Mouse (Mus musculus) midbrain, embryonic 13.5 days (tissue): ENCODE measurements at regions not wholly inside any gene's neighbourhood (a gene's known extent, or its start where the extent isn't known, plus 50 kb on each side); places are given as distances from the start of the nearest gene placed in this dataset.
A peak's percentile ranks its signal among the peaks of the same experiment; 100 is the strongest.

ENCODE experiments used
- ATAC-seq: fragments of 200-750 bp; cut with Nextera tagmentation; 2 replicates; pipeline ENCODE4 v1.8.0; 2017; ENCODE audit warnings: mild to moderate bottlenecking, moderate TSS enrichment, moderate library complexity
- H3K27ac ChIP-seq: fragments of 300-500 bp; sonication (generic); 2 replicates; pipeline ENCODE4 v1.5.1; 2015; ENCODE audit warnings: inconsistent platforms, mild to moderate bottlenecking, moderate library complexity
- H3K27me3 ChIP-seq: fragments of 300-500 bp; sonication (generic); 2 replicates; pipeline ENCODE4 v1.6.1; 2015; ENCODE audit warnings: mild to moderate bottlenecking, inconsistent platforms
- H3K36me3 ChIP-seq: fragments of 300-500 bp; sonication (generic); 2 replicates; pipeline ENCODE4 v1.6.1; 2015; ENCODE audit warnings: mild to moderate bottlenecking, inconsistent platforms
- H3K4me1 ChIP-seq: fragments of 300-500 bp; sonication (generic); replicated peaks from 2 replicates; pipeline ENCODE4 v1.6.1; 2015; ENCODE audit warnings: inconsistent platforms
- H3K4me2 ChIP-seq: fragments of 300-500 bp; sonication (generic); replicated peaks from 2 replicates; pipeline ENCODE4 v1.6.1; 2015; ENCODE audit warnings: moderate library complexity, mild to moderate bottlenecking, inconsistent platforms
- H3K4me3 ChIP-seq: fragments of 300-500 bp; sonication (generic); replicated peaks from 2 replicates; pipeline ENCODE4 v1.5.1; 2015; ENCODE audit warnings: mild to moderate bottlenecking, inconsistent platforms
- H3K9ac ChIP-seq: fragments of 300-500 bp; sonication (generic); replicated peaks from 2 replicates; pipeline ENCODE4 v1.6.1; 2015; ENCODE audit warnings: mild to moderate bottlenecking, inconsistent platforms
- H3K9me3 ChIP-seq: fragments of 300-500 bp; sonication (generic); 2 replicates; pipeline ENCODE4 v1.6.1; 2016; ENCODE audit warnings: mild to moderate bottlenecking, inconsistent platforms
- WGBS: fragments of 180-500 bp; shearing (Covaris S2); methylation state at CpG from one replicate; pipeline ENCODE4 v1.1.7; 2015; 5-methylcytosine and 5-hydroxymethylcytosine counted together

DNA sequence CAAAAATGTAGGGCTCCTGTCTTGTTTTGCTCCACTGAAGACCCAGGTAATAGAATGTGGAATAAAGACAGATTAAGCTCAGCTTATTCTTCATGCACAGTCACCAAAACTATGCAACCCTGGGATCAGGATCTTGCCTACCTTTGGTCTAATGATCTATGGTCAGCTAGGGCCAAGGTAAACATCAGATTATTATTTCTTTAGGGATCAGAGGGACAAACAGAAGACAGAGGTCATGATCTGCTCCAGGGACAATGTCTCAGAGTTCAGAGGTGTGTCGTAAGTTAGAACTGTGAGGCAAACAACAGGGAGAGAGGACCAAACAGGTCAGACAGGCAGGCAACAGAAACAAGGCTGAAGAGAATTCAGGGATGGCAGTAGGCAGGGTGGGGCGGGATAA, 158.8 kb upstream of the Nr2f2 start:
- no peak for ATAC-seq
- Histone ChIP-seq H3K9ac (no peak overlapping the region), H3K36me3 (no peaks in the 10 kb centered on the region), H3K27ac (no peak overlapping the region), H3K9me3 (peaks cover 8% of the 10 kb centered on the region; the same call in 1 of the 2 replicates), H3K4me1 (no peaks in the 10 kb centered on the region), H3K4me3 (no peak overlapping the region), H3K27me3 (no peaks in the 10 kb centered on the region), H3K4me2 (no peak overlapping the region)
- WGBS = 93% methylated on average over 2 of the region's 2 CpGs

DNA sequence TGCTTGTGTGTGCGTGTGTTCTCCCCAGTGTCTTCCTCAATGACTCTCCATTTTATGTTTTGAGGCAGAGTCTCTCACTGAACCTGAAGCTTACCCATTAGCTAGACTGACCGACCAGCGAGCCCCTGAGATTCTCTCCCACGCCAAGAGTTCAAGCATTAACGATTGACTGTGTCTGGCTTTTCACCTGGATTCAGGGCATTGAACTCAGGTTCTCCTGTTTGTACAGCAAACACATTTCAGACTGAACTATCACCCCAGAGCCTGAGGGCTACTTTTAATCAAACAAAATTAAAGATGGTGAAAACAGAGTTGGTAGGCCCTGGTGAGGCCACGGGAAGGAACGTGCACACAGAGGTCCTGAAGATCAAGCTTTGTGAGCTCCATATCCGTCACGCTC, 158.2 kb upstream of the Nr2f2 start:
- H3K27ac ChIP-seq = no peak overlapping the region
- no peak overlapping the region for H3K4me3 ChIP-seq
- no peaks in the 10 kb centered on the region for H3K4me1 ChIP-seq
- ATAC-seq = no peak
- H3K36me3 ChIP-seq = no peaks in the 10 kb centered on the region
- 93% methylated on average over 9 of the region's 9 CpGs for WGBS
- H3K27me3 ChIP-seq = no peaks in the 10 kb centered on the region
- H3K4me2 ChIP-seq = no peak overlapping the region
- no peak overlapping the region for H3K9ac ChIP-seq
- peaks cover 8% of the 10 kb centered on the region; the same call in 1 of the 2 replicates for H3K9me3 ChIP-seq

DNA sequence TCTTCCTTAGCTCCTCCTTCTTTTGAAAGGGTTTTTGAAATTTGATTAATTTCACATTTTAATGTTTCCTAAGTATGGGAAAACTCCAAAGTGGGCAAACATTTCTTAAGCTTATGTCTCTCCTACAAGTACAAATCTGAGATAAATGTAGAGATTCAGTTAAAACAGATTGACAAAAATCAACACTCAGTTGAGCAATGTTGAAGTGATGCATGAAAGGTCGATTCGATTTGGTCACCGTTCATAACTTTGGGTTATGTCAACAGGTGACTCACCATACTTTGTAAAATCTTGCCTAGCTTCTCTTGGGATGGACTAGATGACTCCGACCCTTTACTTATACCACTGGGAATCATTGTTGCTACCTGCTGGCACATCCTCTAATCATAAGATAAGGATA, 157.7 kb upstream of the Nr2f2 start:
- no peak for ATAC-seq
- WGBS = 99% methylated on average over 4 of the region's 4 CpGs
- H3K4me1 ChIP-seq = no peaks in the 10 kb centered on the region
- H3K4me2 ChIP-seq = no peak overlapping the region
- no peaks in the 10 kb centered on the region for H3K27me3 ChIP-seq
- no peak overlapping the region for H3K27ac ChIP-seq
- H3K36me3 ChIP-seq = no peaks in the 10 kb centered on the region
- H3K9ac ChIP-seq = no peak overlapping the region
- no peak overlapping the region for H3K4me3 ChIP-seq
- peaks cover 8% of the 10 kb centered on the region; the same call in 1 of the 2 replicates for H3K9me3 ChIP-seq

DNA sequence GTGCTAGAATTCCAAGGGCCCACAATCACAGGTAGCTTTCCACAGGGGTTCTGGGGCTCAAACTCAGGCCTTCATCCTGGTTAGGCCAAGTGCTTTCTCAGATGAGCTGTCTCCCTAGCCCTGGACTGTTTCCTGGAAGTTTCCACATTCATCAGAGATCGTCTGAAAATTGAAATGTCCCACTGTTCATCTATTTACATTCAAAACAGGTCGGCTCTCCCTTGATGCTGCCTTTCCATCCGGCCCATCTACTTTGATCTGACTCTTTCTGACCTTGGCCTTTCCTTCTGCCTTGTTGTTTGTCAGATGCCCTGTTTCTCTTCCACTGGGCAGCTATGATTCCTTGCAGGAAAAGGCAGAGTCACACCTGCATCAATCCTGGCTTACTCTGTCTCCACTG, 150.2 kb upstream of the Nr2f2 start:
- Histone ChIP-seq H3K36me3 (no peaks in the 10 kb centered on the region), H3K4me3 (no peak overlapping the region), H3K9ac (no peak overlapping the region), H3K27ac (no peak overlapping the region), H3K4me1 (peaks cover 9% of the 10 kb centered on the region), H3K9me3 (no peaks in the 10 kb centered on the region), H3K4me2 (no peak overlapping the region), H3K27me3 (no peaks in the 10 kb centered on the region)
- ATAC-seq = no peak
- 67% methylated on average over 3 of the region's 3 CpGs for WGBS

DNA sequence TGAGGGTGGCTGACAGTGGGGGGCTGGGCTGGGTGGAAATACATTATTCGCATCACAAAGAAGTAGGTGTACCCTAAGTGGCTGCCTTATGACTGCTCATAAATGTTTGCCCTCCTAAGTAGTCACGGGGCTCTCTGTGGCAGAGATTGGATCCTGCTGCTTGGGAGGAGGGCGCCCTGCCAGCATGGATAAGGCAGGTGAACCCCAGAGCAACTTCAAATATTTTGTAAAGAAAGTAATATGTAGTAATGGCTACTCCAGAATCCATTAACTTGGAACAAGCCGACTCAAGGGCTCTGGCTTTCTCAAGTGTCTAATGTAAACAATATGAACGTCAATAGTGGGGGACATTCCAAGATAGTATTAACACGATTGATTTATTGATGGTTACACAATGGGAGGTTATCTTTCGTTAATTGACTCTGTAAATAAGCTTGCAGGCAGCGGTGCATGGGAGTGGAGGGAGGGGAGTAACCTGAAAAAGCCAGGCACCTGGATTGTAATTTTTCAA, 148.9 kb upstream of the Nr2f2 start:
- H3K4me1 ChIP-seq = peaks cover 9% of the 10 kb centered on the region
- H3K9ac ChIP-seq = no peak overlapping the region
- no peak overlapping the region for H3K4me3 ChIP-seq
- no peaks in the 10 kb centered on the region for H3K27me3 ChIP-seq
- 34% methylated on average over 8 of the region's 8 CpGs for WGBS
- H3K27ac ChIP-seq = no peak overlapping the region
- H3K4me2 ChIP-seq = no peak overlapping the region
- H3K9me3 ChIP-seq = no peaks in the 10 kb centered on the region
- ATAC-seq = peak; percentile 53; the same call in 1 of the 2 replicates
- no peaks in the 10 kb centered on the region for H3K36me3 ChIP-seq

DNA sequence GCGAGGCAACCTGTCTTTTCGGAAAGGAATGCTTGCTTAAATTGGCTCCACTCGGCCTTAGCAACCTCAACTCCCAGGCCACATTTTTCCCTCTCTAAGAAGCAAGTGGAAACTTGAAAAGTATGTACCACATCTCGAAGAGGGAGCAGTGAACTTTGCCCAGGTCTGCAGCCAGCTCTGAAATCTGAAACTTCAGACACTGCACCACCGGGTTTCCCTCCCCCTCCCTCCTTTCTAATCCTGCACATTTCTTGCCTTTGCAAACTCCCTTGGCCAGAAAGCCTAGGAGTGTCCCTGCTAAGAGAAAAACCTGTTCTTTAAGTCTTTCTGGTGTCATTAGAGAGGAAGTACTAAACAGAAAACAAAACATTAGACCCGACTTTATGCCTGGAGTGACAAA, 148.1 kb upstream of the Nr2f2 start:
- no peaks in the 10 kb centered on the region for H3K36me3 ChIP-seq
- no peaks in the 10 kb centered on the region for H3K9me3 ChIP-seq
- H3K4me3 ChIP-seq = no peak overlapping the region
- ATAC-seq = no peak
- WGBS = 13% methylated on average over 6 of the region's 6 CpGs
- H3K27ac ChIP-seq = no peak overlapping the region
- H3K27me3 ChIP-seq = no peaks in the 10 kb centered on the region
- H3K9ac ChIP-seq = no peak overlapping the region
- H3K4me1 ChIP-seq = peaks cover 9% of the 10 kb centered on the region
- no peak overlapping the region for H3K4me2 ChIP-seq

DNA sequence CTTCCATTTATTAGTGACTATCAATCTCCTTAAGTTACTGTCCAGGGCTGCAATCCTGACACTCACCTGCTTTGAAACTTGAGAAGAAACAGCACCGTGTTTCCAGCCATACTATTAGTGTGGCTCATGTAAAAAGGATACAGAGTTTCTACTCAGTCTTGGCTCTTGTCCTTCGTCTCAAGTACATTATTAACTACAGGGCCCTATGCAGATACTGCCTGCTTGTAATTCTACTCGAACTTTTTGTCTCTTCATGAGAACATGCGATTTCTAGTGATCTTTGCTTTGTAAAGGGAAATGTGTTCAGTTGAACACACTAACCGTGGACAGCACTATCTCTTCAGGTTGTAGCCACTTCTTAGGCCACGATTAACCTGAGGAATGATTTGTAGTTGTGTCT, 145.8 kb upstream of the Nr2f2 start:
- 92% methylated on average over 6 of the region's 6 CpGs for WGBS
- Histone ChIP-seq H3K4me2 (no peak overlapping the region), H3K27me3 (no peaks in the 10 kb centered on the region), H3K9ac (no peak overlapping the region), H3K4me3 (no peak overlapping the region), H3K9me3 (no peaks in the 10 kb centered on the region), H3K27ac (no peak overlapping the region), H3K36me3 (no peaks in the 10 kb centered on the region), H3K4me1 (peaks cover 9% of the 10 kb centered on the region)
- no peak for ATAC-seq

DNA sequence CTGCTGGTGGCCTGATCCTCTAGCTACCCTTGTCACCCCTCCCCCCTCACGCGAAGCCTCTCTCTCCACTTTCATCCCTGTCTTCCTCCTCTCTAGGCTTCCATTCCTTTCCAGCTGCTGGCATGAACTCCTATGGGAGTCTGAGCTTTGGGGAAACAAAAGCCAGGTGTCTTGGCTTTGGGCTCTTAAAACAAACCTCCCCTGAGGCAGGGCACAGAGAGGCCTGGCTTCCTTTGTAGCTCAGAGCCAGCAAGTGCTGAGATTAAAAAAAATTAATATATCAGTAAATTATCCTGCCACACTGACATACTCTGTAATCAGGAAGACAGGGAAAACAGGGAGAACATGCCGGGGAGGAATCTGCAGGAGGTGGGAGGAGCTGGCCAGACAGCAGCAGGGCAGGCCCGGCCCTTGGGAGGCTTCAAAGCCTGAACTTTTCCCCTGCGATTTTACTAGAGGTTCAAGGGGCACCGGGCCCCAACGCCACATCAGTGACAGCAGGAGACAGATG, 139.2 kb upstream of the Nr2f2 start:
- 15% methylated on average over 7 of the region's 7 CpGs for WGBS

DNA sequence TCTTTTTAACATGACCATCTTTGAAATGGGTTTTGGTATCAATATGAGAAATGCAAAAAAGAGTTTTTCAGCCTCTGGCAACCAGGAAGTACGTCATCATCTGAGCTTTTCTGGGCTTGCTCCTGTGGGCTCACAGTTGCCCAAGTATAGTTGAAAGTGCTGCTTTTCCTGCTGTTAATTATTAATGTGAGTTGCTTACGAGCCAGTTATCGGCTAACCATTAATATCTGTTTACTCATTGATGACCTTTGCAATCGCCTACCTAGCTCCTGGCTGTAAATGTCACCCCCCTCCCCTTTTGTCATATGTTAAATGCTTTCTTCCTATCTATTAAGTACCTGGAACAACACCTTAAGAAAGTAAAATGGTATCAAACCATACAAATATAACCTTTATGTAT, 135.3 kb upstream of the Nr2f2 start:
- Histone ChIP-seq H3K9me3 (no peaks in the 10 kb centered on the region), H3K27me3 (no peaks in the 10 kb centered on the region), H3K4me2 (no peak overlapping the region), H3K36me3 (no peaks in the 10 kb centered on the region), H3K27ac (no peak overlapping the region), H3K4me3 (no peak overlapping the region), H3K4me1 (0 out of 2 replicates have a peak, but pooled peaks cover 7% of the 10 kb centered on the region), H3K9ac (no peak overlapping the region)
- 89% methylated on average over 4 of the region's 4 CpGs for whole genome bisulfite sequencing
- no peak for ATAC-seq

More for the DNA sequence above, 139.2 kb upstream of the Nr2f2 start:
- H3K9ac ChIP-seq = no peak overlapping the region
- H3K36me3 ChIP-seq = no peaks in the 10 kb centered on the region
- no peak overlapping the region for H3K27ac ChIP-seq
- no peak overlapping the region for H3K4me3 ChIP-seq
- H3K4me2 ChIP-seq = no peak overlapping the region
- ATAC-seq = no peak
- H3K4me1 ChIP-seq = 0 out of 2 replicates have a peak, but pooled peaks cover 7% of the 10 kb centered on the region
- H3K27me3 ChIP-seq = no peaks in the 10 kb centered on the region
- no peaks in the 10 kb centered on the region for H3K9me3 ChIP-seq

DNA sequence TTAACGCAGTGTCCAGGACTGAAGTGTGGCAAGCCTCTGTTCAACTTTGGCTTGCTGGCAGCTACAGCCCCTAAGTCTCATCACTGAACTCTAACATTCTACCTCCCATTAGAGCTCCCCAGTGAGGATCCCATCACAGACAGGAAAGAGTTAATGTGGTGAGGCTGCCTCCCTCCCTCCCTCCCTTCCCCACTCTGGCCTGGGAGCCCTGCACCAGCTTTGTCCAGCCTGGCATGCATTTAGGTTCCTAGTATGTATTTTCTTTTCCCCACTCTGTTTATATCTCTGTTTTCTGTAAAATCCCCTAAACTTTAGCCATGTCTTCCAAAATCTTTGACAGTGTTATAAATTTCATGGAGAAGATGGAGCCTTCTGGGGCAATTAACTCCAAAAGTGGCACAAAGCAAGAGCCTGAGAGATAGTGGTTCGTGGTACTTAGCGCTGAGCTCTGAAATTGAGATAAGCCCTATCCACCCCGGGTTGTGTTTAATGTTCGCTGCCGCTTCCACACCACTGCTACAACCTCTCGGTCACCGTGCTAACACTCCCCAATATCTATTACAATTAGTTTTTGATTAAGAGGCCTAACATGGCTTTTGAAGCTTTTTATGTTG, 130.1 kb upstream of the Nr2f2 start:
- no peaks in the 10 kb centered on the region for H3K9me3 ChIP-seq
- no peak overlapping the region for H3K9ac ChIP-seq
- no peak overlapping the region for H3K27ac ChIP-seq
- H3K4me2 ChIP-seq = no peak overlapping the region
- ATAC-seq = no peak
- WGBS = 58% methylated on average over 8 of the region's 8 CpGs
- no peak overlapping the region for H3K4me3 ChIP-seq
- no peaks in the 10 kb centered on the region for H3K27me3 ChIP-seq
- no peaks in the 10 kb centered on the region for H3K36me3 ChIP-seq
- no peaks in the 10 kb centered on the region for H3K4me1 ChIP-seq

DNA sequence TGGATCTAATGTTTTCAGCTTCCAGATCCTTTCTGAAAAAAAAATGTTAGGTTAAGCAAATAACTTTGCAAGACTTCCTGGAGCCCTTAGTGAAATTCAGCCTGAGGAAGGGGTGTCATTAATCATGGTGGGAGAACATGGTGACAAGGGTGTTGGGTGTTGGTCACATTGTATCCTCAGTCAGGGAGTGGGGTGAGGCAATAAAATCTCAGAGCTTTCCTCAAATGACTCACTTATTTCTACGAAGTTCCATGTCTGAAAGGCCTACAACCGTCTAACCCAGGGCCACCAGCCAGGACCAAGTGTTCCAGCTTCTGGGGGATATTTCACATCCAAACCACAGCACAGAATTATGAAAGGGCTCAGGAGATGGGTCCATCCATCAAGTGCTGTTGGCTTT, 117.7 kb upstream of the Nr2f2 start:
- Histone ChIP-seq H3K36me3 (no peaks in the 10 kb centered on the region), H3K4me2 (no peak overlapping the region), H3K9me3 (no peaks in the 10 kb centered on the region), H3K9ac (no peak overlapping the region), H3K4me1 (no peaks in the 10 kb centered on the region), H3K4me3 (no peak overlapping the region), H3K27ac (no peak overlapping the region), H3K27me3 (no peaks in the 10 kb centered on the region)
- 96% methylated on average over 2 of the region's 2 CpGs for WGBS
- no peak for ATAC-seq

DNA sequence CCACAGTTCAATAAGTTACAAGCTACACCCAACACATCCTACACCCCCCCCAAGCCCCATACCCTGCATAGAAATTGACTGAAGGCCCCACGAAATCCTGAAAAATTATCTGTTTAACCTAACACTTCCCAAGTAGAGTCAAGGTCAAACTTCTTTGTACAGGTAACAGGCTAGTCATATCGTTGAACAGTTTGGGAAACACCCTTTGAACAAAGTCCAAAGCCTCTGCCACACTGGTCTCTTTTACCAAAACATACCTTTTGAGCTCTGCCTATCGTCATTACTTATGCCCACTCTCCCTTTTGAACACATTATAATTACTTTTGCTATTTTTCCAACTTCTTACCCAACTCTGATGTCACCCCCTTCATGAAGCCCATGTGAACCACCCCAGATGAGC, 117.0 kb upstream of the Nr2f2 start:
- no peak overlapping the region for H3K27ac ChIP-seq
- H3K9me3 ChIP-seq = no peaks in the 10 kb centered on the region
- H3K4me3 ChIP-seq = no peak overlapping the region
- no peaks in the 10 kb centered on the region for H3K36me3 ChIP-seq
- no peak overlapping the region for H3K9ac ChIP-seq
- no peaks in the 10 kb centered on the region for H3K4me1 ChIP-seq
- no peak for ATAC-seq
- 89% methylated on average over 3 of the region's 3 CpGs for WGBS
- H3K4me2 ChIP-seq = no peak overlapping the region
- no peaks in the 10 kb centered on the region for H3K27me3 ChIP-seq

DNA sequence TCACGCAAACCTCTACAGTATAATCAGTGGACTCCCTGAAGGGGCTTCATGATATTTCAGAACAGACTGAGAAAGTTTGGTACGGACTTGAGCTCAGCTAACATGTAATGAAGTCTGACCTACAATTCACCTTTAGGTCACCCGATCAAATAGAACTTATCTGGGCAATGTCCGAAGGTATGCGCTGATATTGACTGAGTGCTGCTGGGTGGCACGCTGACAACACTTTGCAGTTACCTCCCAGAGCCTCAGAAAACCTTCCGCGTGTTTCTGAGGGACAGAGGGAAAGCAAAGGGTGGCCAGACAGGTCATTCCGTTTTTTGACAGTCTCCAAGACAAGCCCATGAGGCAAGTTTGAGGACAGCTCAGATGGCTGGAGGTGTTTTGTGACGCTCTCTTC, 115.3 kb upstream of the Nr2f2 start:
- Histone ChIP-seq H3K4me1 (no peaks in the 10 kb centered on the region), H3K4me3 (no peak overlapping the region)
- no peak for ATAC-seq

More for the DNA sequence above, 115.3 kb upstream of the Nr2f2 start:
- no peak overlapping the region for H3K4me2 ChIP-seq
- 90% methylated on average over 10 of the region's 10 CpGs for WGBS
- H3K27me3 ChIP-seq = no peaks in the 10 kb centered on the region
- H3K36me3 ChIP-seq = no peaks in the 10 kb centered on the region
- H3K9me3 ChIP-seq = no peaks in the 10 kb centered on the region
- no peak overlapping the region for H3K9ac ChIP-seq
- H3K27ac ChIP-seq = no peak overlapping the region
